Mouse (Mus musculus) kidney, adult 9 months (tissue): Measurements from ENCODE around the gene Cavin3.

Experiments
- DNase-seq: peaks from one replicate; pipeline ENCODE4 v3.0.0; 2022

The Cavin3 gene

DNA sequence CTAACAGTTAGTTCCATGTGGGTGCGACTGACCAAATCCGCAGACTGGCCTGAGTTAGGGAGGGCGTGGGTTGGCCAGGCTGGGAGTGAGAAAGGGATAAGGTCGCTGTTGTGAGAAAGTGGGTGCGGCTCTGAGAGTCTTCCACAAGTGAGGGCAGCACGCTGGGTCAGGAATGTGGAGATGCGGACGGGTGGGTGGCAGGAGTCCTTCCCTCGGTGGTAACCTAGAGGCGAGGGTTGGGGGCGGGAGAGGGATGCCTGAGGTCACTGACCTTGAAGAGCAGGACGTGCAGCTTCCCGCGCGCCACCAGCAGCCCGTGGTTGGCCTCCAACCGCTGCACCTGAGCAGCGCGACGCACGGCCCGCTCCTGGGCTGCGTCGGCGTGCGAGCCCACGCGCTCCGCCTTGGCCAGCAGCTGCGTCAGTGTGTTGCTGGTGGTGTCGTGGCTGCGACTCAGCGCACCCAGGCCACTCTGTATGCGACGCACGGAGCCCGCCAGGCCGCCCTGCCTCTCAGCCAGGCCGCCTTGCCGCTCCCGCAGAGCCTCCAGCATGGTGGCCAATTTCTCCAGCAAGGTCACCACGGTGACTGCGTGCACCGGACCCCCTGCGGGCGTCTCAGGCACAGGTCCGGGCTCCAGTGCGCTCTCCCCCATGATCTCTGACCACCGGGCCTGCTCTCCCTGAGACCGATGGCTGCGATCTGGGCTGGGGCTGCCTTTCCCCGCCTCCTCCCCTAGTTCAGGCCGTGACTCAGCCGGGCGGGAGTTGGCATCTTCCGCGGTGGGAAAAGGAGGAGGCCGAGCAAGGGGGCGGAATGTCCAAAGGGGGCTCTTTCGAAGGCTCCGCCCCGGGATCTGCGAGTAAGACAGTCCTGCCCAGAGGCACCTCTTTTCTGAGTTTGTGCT is at the start of gene Cavin3:
Gene Cavin3, minus strand, starts transcription at position 796 of the 907 bp plus-strand sequence.
- DNase-seq: peak; percentile 69

DNA sequence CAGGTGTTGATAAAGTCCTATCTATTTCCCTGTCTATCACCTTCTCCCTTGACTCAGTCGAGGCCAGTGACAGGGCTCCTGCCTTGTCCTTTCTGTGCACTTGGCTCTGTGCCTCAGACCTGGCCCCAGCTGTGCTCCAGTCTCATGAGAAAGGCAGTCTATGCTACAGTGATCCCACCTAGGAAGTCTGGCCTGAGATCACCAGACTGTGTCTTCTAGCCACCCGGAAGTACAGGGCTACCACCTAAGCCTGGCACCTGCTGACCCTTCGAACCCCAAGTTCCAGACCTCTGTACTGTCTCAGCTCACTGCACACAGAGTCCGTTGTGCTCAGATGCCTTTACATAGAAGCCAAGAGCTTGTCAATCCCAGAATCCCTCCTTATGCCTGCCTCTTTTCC is 46.0 kb upstream of the Cavin3 start:
- peak; percentile 51 for DNase-seq

DNA sequence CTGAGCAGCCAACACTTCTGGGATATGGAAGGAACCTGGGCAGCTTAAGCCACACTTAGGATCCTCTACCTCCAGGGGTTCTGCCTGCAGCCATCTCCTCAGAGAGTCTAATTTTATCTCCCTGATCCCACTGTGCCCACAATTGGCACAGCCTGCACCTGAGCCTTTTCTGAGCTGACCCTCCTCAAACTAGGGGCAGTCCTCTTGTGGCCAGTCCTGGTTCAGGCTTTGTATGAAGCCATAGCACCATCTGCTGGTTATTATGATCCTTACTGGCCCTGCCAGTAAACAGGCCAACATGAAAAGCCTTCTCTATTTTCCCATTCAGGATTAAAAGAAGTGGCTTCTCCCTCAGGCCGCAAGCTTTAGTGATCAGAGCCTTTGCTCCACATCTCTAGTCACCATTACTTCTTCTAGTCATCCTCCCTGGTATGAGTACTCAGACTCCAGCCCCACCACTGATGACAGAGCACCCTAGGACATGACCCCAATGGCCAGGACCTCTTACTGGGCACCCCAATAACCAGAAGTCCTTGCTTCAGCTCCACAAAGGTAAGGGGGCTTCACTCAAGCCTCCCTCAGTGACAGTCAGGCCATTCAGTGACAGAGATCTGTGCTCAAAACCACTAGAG is 45.3 kb upstream of the Cavin3 start:
- DNase-seq: peak; percentile 71

DNA sequence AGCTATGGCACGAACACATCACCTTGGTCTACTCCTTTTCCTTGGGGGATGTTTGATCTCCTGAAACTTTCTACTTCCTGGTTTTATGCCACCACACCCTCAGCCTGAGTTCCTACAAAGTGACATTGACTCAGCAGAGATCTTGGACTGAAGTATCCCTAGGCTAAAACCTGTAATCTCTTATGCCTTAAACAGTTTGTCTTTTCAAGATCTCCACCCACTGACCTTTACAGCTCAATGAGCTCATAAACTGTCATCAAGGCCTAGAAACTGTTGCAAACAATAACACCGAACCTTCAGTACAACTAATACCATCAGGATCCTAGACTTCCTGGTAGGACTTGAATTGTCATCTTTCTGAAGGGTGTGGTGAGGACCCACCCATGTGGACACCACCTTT is 42.1 kb upstream of the Cavin3 start:
- no peak for DNase-seq

- peak; percentile 42 for DNase-seq
Observed at GRCm38 (mm10) chr7:105520201-105520600, 38.1 kb upstream of the Cavin3 start.

DNA sequence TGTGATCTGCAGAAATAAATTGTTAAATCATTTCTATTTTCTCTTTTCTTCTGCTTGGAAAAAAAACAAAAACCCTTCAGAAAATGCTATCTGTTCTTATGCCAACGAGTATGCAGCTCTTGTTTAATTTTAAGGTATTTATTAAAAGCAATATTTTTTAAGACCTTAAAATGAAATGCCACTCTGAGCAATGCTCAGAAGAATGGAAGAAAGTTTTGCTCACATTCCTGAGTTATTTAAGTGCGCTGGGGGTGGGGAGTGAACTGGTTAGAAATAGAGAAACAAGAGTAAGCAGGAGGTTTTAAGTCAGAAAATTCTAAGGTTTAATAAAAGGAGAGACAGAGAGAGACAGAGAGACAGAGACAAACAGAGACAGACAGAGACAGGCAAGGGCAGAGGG is 37.7 kb upstream of the Cavin3 start:
- DNase-seq: no peak

GRCm38 (mm10) chr7:105519336-105519735 is 37.2 kb upstream of the Cavin3 start:
- no peak for DNase-seq

GRCm38 (mm10) chr7:105516669-105517360 is 34.7 kb upstream of the Cavin3 start:
- DNase-seq: peak; percentile 74

- DNase-seq: peak; percentile 60
Observed at GRCm38 (mm10) chr7:105515178-105515577, 33.1 kb upstream of the Cavin3 start.

- no peak for DNase-seq
Observed at GRCm38 (mm10) chr7:105514561-105514960, 32.5 kb upstream of the Cavin3 start.

- DNase-seq: no peak
Observed at GRCm38 (mm10) chr7:105513845-105514291, 31.8 kb upstream of the Cavin3 start.

- DNase-seq: no peak
Observed at GRCm38 (mm10) chr7:105510143-105510542, 28.0 kb upstream of the Cavin3 start.

- DNase-seq: no peak
Observed at GRCm38 (mm10) chr7:105507257-105507656, 25.2 kb upstream of the Cavin3 start.

DNA sequence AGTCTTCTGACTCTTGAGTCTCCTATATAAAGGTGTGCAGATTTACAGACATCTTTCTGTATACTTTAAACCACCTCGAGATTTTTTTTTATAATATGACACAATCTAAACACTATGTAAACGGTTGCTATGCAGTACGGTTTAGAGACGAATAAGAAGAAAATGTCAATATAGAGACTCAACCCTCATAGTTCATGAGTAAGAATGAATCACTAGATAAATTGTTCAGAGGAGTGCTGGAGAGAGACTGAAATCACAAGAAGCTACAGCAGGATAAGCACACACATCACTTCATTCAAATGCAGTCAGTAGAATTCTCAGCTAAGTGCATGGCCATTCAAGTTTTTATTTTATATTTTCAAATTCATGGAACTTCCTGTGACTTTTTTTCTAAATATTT is 19.9 kb upstream of the Cavin3 start:
- DNase-seq: no peak

- DNase-seq: no peak
Observed at GRCm38 (mm10) chr7:105499676-105500075, 17.6 kb upstream of the Cavin3 start.

DNA sequence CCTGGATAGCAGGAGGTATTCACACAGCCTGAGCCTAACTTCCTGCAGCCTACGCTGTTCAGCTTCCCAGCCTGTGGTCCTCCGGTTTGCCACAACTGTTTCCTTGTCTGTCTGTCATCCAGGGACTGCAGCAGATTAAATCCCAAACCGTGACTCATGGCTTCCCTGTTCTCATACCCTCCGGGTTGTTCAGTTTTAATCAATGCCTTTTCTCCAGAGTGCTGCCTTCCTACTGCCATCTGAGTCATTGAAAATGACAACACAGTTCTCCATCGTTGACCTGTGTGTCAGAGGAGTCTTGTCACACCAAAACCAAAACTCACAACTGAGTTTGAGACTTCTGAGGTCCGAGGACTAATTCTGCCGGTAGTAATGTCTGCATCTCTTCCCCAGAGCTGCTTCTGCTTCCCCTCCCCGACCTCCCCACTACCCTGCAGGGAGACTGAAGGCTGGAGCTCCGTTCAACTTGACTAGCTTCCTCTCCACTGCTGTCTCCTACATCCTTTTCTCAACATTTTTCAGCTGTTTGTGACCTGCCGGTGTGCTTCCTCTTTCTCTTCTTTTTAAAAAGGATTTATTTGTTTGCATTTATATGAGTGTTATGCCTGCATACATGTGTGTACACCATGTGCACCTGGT is 16.9 kb upstream of the Cavin3 start:
- no peak for DNase-seq

DNA sequence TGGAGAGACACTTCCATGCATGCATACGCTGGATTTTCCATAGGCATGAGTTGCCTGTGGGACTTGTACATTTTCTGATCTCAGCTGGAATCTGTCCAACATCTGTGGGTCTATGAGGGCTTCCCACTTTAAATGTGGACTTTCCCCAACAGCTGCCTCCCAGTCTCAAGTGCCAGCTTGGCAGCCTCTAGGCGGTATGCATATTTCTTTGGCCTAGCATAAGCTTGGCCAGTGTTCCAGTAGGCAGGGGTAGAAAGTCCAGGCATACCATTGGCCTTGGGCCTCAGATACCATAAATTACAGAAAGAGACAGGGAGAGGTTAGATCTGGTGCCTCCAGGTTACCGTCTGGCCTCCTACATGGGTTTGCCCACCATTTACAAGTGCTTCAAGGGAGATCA is 15.8 kb upstream of the Cavin3 start:
- DNase-seq: no peak

DNA sequence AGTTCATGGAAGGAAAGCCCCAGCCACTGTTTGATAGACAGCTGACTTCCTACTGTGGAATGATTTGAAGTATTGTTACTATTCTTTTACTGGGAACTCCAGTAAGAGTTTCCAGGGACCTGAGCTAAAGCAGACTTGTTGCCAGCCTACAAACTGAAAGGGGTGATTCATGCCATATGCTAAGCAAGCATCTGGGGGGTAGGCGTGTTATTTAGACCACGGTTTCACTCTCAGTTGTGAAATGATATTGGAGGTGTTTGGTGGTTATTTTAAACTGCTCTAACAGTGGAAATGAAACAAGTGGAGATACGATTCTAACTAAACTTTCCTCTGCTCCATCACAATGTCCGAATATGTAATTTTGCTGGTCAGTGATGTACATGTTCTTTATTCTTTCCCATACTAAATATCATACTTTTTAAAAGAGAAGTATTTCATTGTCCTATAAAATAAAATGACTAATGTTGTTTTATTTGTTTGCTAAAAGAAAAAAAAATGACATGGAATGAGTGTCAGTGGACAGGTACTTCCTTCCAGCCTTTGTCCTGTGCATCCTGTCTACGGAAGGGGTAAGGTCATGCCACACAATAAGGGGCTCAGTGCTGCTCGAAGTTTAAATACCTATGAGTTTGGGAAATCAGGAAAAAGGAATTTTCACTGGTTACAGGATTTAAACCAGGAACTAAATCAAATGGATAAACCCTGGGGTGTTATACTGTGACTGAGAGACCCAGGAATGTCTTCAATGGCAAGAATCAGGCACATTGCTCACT is 5.2 kb upstream of the Cavin3 start:
- DNase-seq: peak; percentile 33

DNA sequence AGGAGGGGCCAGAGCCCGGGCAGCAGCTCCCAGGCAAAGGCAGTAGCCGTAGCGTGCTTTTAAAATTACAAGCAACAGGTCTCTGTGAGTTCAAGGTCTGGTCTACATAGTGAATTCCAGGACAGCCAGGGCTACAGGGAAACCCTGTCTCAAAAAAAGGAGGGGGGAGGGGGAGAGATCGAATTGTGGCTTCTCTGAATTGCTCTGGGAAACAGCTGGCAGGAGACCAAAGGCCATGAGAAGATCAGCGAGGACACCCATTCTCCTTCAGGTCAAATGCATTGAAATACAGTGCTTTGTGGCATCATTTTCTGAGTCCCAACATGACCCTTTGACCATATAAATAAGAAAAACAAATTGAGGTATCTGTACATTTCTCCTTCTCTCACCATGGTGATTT is 2.9 kb upstream of the Cavin3 start:
- no peak for DNase-seq

DNA sequence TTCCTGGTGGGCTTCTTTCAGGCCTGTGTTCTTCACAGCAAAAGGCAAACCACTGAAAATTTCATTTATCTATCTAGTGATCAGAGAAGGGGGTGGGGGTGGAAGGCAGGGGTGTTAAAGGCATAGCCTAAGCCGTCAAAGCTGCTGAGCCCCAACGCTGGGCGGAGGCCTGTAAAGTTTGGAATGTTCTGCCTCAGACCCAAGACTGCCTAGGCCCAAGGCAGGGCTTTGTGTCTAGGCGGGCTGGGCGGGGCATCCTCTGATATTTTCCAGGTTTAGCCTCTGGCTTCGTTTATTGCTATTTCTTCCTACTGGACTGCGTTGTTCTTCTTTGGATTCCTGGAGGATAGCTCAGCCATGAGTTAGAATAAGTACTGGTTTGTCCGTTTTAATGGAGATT is 326 bp upstream of the Cavin3 start:
- DNase-seq: peak; percentile 29

DNA sequence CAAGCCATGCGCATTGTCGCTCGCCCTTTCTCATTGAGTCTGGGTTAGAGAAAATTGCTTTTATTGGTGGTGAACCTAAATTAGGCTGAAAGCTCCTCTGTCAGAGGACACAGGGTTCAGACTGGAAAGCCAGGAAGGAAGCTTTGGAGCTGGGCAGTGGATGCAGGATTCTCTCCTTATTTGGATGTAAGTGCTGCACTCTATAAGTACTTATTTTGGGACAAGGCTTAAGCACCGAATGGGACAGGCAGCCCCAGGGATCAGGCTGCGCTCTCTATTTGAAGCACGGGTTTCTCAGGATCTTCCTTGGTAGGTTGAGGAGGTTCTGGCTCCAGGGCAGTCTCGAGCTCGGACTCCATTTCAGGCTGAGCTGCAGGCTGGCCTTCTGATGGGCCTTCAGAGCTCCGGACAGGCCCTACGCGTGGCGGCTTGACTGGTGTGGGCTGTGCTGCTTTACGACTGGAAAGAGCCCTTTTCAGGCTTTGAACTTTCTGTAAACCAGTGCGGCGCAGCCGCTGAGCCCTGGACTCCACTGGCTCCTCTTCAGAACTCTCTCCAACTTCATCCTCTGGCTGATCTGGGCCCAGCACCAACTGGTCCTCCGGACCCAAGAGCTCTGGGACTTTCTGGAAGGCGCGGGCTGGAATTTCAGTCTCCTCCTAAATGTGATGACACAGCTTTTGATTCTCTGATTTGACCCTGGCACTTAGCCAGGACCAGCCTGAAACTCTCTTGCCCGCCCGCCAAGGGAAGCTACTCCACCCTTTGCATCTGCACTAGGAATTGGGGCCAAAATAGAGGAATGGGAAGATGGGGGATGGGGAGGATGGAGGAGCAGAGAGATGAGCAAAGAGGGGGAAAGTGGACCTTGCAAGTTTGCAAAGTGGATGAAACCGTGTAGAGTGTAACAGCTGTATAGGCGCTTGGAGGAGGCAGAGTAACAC is 1.3 kb downstream of the Cavin3 start:
- DNase-seq: peak; percentile 40
